Mouse (Mus musculus) heart, adult 2 months (tissue): ENCODE data around the gene Xkrx. TPM values are rescaled to one million over a fixed set of nuclear protein-coding genes. Genes with fewer than 3 reads are reported as not detected.
A peak's percentile ranks its signal among the peaks of the same experiment; 100 is the strongest.

Experiments
- DNase-seq, 2 experiments: peaks; one replicate each; pipeline ENCODE4 v3.0.0; 2021
- H3K27ac ChIP-seq: fragments of 200-600 bp; 2 replicates; pipeline ENCODE4 v1.8.1; 2022
- H3K27me3 ChIP-seq: fragments of 200-500 bp; 2 replicates; pipeline ENCODE4 v1.6.1; 2012; ENCODE audit warnings: mild to moderate bottlenecking, low read length, inconsistent platforms, mixed read lengths; ENCODE audit not compliant: control insufficient read depth, insufficient read depth
- H3K36me3 ChIP-seq: fragments of 200-500 bp; 2 replicates; pipeline ENCODE4 v1.6.1; 2012; ENCODE audit warnings: low read length, inconsistent platforms; ENCODE audit not compliant: control insufficient read depth, insufficient read depth
- H3K4me1 ChIP-seq: fragments of 200-500 bp; 2 replicates; pipeline ENCODE4 v1.6.1; 2011; ENCODE audit warnings: low read length; ENCODE audit not compliant: control insufficient read depth, insufficient read depth
- H3K4me3 ChIP-seq: fragments of 200-600 bp; 2 replicates; pipeline ENCODE4 v1.8.1; 2022
- H3K79me2 ChIP-seq: fragments of 200-500 bp; replicated peaks from 2 replicates; pipeline ENCODE4 v1.6.1; 2012; ENCODE audit warnings: mild to moderate bottlenecking, inconsistent platforms, low read length, moderate library complexity, mixed read lengths; ENCODE audit not compliant: control insufficient read depth, insufficient read depth
- H3K9ac ChIP-seq: fragments of 200-500 bp; 2 replicates; pipeline ENCODE4 v1.6.1; 2012; ENCODE audit warnings: low read depth, mild to moderate bottlenecking, control low read depth, inconsistent platforms, low read length, mixed read lengths
- CTCF ChIP-seq: fragments of 200-600 bp; IDR thresholded peaks from 2 replicates; pipeline ENCODE4 v1.8.1; 2022; ENCODE audit warnings: antibody characterized with exemption, mild to moderate bottlenecking, moderate library complexity
- EP300 ChIP-seq: fragments of 200-500 bp; IDR thresholded peaks from 2 replicates; pipeline ENCODE4 v1.6.1; 2011; ENCODE audit warnings: low read depth, low read length, control low read depth; ENCODE audit not compliant: insufficient read depth
- POLR2A ChIP-seq: fragments of 200-500 bp; IDR thresholded peaks from 2 replicates; pipeline ENCODE4 v1.6.1; 2011; ENCODE audit warnings: mild to moderate bottlenecking, low read depth, low read length, control low read depth; ENCODE audit not compliant: insufficient read depth
- WGBS: fragments of 180-500 bp; shearing (Covaris S2); methylation state at CpG from one replicate; pipeline ENCODE4 v1.1.7; 2018; 5-methylcytosine and 5-hydroxymethylcytosine counted together
- intact Hi-C: fragments of 180-260 bp; cut with DNase I; formaldehyde crosslinking; loops from one replicate; pipeline ENCODE4 v1.15.1; 2025
- polyA plus RNA-seq: library from polyadenylated mRNA; depleted of rRNA; stranded (reverse); fragments of >200 nt; gene quantifications from 2 replicates; pipeline ENCODE4 v1.2.3, GENCODE M21; 2012
- total RNA-seq, 2 experiments: library from RNA; stranded (reverse); gene quantifications; 2 replicates each; pipeline ENCODE4 v1.2.3; 2021

Xkrx gene
- total and polyA plus RNA-seq, 3 experiments, result 0.60 to 1.3 (median 1.00) TPM

- H3K36me3 ChIP-seq, result no peaks in the 10 kb centered on the region
- no peaks in the 10 kb centered on the region for H3K4me1 ChIP-seq
- TF ChIP-seq EP300 (no peak), POLR2A (no peak), CTCF (no peak)
- no peak overlapping the region for H3K4me3 ChIP-seq
- intact Hi-C loops, result no loop called here
- H3K79me2 ChIP-seq, result no peaks in the 10 kb centered on the region
- no peak overlapping the region for H3K27ac ChIP-seq
- no peaks in the 10 kb centered on the region for H3K27me3 ChIP-seq
- WGBS, result 53% methylated on average over 4 of the region's 4 CpGs
- DNase-seq, result peak in 1 of 2 experiments; percentile 2
- H3K9ac ChIP-seq, result no peak overlapping the region
Observed at GRCm38 (mm10) chrX:134163484-134163883, 1.6 kb upstream of the Xkrx start.

DNA sequence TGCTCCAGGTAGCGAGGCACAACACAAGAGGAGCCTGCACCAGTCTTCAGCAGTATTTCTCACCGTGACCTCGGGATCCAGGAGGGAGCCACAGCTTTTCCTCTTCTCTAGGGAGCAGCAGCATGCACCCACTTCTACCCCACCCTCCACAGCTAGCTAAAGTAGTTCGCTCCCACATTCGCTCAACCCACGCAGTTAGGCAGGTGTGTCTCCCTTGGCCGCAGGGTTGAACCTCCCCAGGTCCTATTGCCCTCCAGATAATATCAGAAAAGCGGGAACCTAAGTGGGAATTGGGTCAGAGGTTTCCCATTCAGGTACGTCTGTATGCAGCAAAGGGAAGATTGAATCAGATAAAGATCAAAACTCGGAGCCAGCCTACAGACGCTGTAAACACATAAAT lies 950 bp upstream of the Xkrx start:
- peak in 1 of 2 experiments; percentile 8 for DNase-seq
- Histone ChIP-seq H3K27me3 (no peaks in the 10 kb centered on the region), H3K4me1 (no peaks in the 10 kb centered on the region), H3K4me3 (no peak overlapping the region), H3K79me2 (no peaks in the 10 kb centered on the region), H3K36me3 (no peaks in the 10 kb centered on the region), H3K9ac (no peak overlapping the region), H3K27ac (no peak overlapping the region)
- TF ChIP-seq EP300 (no peak), POLR2A (no peak), CTCF (no peak)
- WGBS, result 30% methylated on average over 11 of the region's 11 CpGs
- intact Hi-C loops, result no loop called here

DNA sequence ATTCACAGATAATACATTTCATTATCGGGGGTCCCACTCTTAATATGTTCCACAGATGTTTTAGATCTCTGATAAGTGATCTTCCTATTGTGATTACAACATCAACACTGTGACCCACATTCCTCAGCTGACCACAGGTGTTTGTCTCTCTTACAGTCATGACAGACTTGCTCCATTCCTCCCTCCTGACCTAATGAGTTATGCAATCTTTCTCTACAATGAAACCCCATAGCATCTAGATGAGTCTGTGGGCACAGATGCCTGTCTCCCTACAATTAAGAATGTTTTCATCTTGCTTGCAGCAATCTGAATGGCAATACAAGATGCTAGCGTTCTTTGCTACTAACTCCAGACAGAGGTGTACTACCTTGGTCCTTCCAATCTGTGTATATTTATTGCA lies 1.4 kb downstream of the Xkrx start:
- Histone ChIP-seq H3K27ac (no peak overlapping the region), H3K9ac (no peak overlapping the region), H3K4me1 (no peaks in the 10 kb centered on the region), H3K36me3 (no peaks in the 10 kb centered on the region), H3K4me3 (no peak overlapping the region), H3K27me3 (no peaks in the 10 kb centered on the region), H3K79me2 (no peaks in the 10 kb centered on the region)
- TF ChIP-seq POLR2A (no peak), CTCF (no peak), EP300 (no peak)
- 74% methylated on average over 2 of the region's 2 CpGs for WGBS
- DNase-seq, result no peak
- intact Hi-C loops, result no loop called here

- Histone ChIP-seq H3K27ac (no peak overlapping the region), H3K4me3 (no peak overlapping the region), H3K4me1 (no peaks in the 10 kb centered on the region), H3K36me3 (no peaks in the 10 kb centered on the region), H3K9ac (no peak overlapping the region), H3K27me3 (no peaks in the 10 kb centered on the region), H3K79me2 (no peaks in the 10 kb centered on the region)
- no peak for TF ChIP-seq CTCF
- TF ChIP-seq POLR2A, result no peak
- TF ChIP-seq EP300, result no peak
- DNase-seq, result no peak
- 48% methylated on average over 7 of the region's 7 CpGs for WGBS
- intact Hi-C loops, result no loop called here
Observed at GRCm38 (mm10) chrX:134158151-134158550, 3.7 kb downstream of the Xkrx start.

DNA sequence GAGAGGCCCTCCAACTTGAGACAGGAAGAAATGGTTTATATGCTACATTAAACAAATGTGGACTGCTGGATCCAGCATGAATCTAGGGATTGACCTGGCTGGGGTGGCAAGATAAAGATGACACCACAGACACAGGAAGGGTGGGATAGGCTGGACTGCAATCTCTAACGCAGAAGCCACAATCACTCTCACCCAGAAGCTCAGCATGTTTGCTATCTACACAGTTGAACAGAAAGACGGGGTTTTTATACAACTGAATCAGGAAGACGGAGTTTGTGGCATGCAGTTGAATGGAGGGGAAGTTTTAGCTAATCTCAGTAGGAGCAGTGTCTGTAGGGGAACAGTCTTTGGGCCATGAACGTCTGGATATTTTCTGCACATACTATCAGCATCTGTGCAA lies 19.9 kb downstream of the Xkrx start:
- intact Hi-C loops, result no loop called here

GRCm38 (mm10) chrX:134141551-134141950 lies 20.3 kb downstream of the Xkrx start:
- WGBS, result 59% methylated on average over 1 of the region's 1 CpGs
- H3K79me2 ChIP-seq, result no peaks in the 10 kb centered on the region
- H3K36me3 ChIP-seq, result no peaks in the 10 kb centered on the region
- no peak for DNase-seq
- H3K9ac ChIP-seq, result no peak overlapping the region
- no peaks in the 10 kb centered on the region for H3K27me3 ChIP-seq
- H3K27ac ChIP-seq, result no peak overlapping the region
- no peaks in the 10 kb centered on the region for H3K4me1 ChIP-seq
- intact Hi-C loops, result no loop called here
- H3K4me3 ChIP-seq, result no peak overlapping the region
- TF ChIP-seq POLR2A (no peak), CTCF (no peak), EP300 (no peak)

More for the DNA sequence above, 19.9 kb downstream of the Xkrx start:
- Histone ChIP-seq H3K36me3 (no peaks in the 10 kb centered on the region), H3K27ac (no peak overlapping the region), H3K4me3 (no peak overlapping the region), H3K9ac (no peak overlapping the region), H3K4me1 (no peaks in the 10 kb centered on the region), H3K27me3 (no peaks in the 10 kb centered on the region), H3K79me2 (no peaks in the 10 kb centered on the region)
- no peak for DNase-seq
- TF ChIP-seq POLR2A, result no peak
- no peak for TF ChIP-seq EP300
- TF ChIP-seq CTCF, result no peak
- WGBS, result 68% methylated on average over 4 of the region's 4 CpGs

DNA sequence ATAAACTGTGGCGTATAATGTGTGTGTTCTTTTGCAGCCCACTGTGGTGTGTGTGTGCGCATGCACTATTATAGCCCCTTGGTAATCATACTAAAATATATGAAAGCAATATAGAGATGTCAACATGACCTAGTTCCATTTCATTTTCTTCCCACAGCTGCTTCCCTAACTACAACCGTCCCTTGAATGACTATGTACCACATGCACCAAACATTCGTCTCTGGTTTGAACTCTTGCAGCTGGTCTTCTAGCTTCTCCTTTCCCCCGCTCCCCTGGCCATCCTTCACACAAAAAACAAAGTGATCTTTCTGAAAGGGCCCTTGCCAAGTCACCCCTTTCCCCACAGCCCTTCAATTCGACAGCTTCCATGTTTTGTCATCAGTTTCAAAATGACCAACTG lies 21.9 kb downstream of the Xkrx start:
- H3K27ac ChIP-seq, result no peak overlapping the region
- no peak for DNase-seq
- TF ChIP-seq EP300, result no peak
- TF ChIP-seq POLR2A, result no peak
- TF ChIP-seq CTCF, result no peak
- H3K9ac ChIP-seq, result no peak overlapping the region
- no peaks in the 10 kb centered on the region for H3K36me3 ChIP-seq
- H3K79me2 ChIP-seq, result no peaks in the 10 kb centered on the region
- no peak overlapping the region for H3K4me3 ChIP-seq
- H3K27me3 ChIP-seq, result no peaks in the 10 kb centered on the region
- 78% methylated on average over 6 of the region's 6 CpGs for WGBS
- no peaks in the 10 kb centered on the region for H3K4me1 ChIP-seq
- intact Hi-C loops, result no loop called here
